Mouse (Mus musculus): ENCODE data around the gene Cyb5r1. TPM values are rescaled to one million over a fixed set of nuclear protein-coding genes. Genes with fewer than 3 reads are reported as not detected.
"Not testable (repeated sequence)": the region's sequence is repeated elsewhere in the genome, so short reads cannot be mapped to it uniquely, and the experiment has no call there.

Cyb5r1 gene
- polyA plus RNA-seq, 1 experiment from 2014 or later, result 67.3 TPM

DNA sequence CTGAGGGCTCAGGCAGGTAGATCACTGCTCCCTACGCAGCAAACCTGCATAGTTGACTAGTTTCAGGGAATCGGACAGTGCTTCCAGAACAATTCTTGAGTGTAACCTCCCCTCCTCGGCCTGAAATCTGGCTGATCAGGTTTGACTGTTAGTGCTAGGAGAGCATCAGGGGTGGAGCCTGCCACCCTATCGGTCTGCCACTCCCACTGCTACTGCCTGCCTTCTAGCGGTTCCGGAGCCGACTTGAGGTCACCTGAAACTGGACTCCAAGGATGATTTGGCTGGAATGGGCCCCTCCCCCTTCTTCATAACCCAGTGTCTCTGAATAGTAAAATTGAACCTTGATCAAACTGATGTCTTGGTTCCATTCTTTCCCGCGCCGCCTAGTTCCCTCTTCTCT lies 27.6 kb downstream of the Cyb5r1 start:
- WGBS (ENCODE audit: missing documents), result 94% methylated on average over 10 of the region's 10 CpGs
- H3K27ac ChIP-seq, result no peak overlapping the region
- peaks cover 51% of the 10 kb centered on the region; the same call in 1 of the 2 replicates for H3K36me3 ChIP-seq (ENCODE audit: inconsistent target)

DNA sequence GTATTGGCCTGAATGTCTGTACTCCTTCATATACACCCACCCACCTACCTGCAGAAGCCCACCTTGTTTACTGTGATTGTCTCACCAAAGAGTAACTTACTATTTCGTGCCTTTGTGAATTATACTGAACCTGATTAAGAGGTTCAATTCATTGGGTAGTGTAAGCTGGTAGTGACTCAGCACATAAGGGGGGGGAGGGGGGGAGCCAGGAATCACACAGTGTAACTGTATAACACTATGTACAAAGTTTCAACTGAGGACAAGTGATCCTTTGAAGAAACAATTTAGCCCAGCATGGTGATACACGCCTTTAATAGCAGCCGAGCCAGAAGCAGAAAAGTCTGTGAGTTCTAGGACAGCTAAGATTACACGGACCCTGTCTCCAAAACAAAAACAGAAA lies 28.1 kb downstream of the Cyb5r1 start:
- 89% methylated on average over 4 of the region's 4 CpGs for WGBS (ENCODE audit: missing documents)
- Histone ChIP-seq H3K4me3 (ENCODE audit: inconsistent target) (no peak overlapping the region), H3K27ac (no peak overlapping the region), H3K79me2 (ENCODE audit: inconsistent target) (peaks cover 3% of the 10 kb centered on the region; the same call in 1 of the 2 replicates), H3K36me3 (ENCODE audit: inconsistent target) (peaks cover 46% of the 10 kb centered on the region; the same call in 1 of the 2 replicates)

More for the DNA sequence above, 27.6 kb downstream of the Cyb5r1 start:
- Histone ChIP-seq H3K79me2 (ENCODE audit: inconsistent target) (peaks cover 8% of the 10 kb centered on the region; the same call in 1 of the 2 replicates), H3K4me3 (ENCODE audit: inconsistent target) (no peak overlapping the region)

DNA sequence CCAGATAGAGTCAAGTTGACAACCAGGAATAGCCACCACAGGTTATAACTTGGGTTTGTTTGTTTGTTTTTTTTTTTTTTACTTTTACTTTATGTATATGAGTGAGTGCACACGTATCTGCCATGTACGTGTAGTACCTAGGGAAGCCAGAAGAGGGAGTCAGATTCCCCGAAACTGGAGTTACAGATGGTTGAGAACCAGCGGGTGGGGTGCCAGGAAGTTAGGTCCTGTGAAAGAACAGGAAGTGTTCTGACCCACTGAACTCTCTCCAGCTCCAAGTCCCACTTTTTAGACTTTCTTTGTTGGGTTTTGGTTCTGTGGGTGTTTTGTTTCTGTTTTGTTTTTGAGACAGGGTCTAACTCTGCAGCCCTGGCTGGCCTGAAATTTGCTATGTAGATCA lies 30.1 kb downstream of the Cyb5r1 start:
- 42% methylated on average over 4 of the region's 4 CpGs for WGBS (ENCODE audit: missing documents)
- H3K79me2 ChIP-seq (ENCODE audit: inconsistent target), result no peaks in the 10 kb centered on the region
- peaks cover 29% of the 10 kb centered on the region; the same call in 1 of the 2 replicates for H3K36me3 ChIP-seq (ENCODE audit: inconsistent target)
- no peak overlapping the region for H3K27ac ChIP-seq
- no peak overlapping the region for H3K4me3 ChIP-seq (ENCODE audit: inconsistent target)

DNA sequence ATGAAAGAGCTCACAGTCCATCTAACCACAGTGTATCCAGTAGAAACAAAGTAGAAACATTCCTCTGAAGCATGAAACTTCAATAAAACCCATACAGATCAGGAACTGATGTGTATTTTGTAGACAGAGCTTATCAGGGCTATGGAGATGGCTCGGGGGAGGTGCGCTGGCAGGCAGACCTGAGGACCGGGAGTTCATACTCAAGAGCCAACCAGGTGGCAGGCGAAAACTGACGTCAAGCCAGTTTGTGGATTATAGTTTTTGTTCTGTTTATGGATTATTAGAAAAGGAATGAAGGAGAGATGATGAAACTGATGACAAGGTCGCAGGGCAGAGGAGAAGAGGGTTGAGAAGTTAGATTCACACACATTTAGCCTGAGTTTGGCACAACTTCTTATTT lies 35.1 kb downstream of the Cyb5r1 start:
- no peaks in the 10 kb centered on the region for H3K79me2 ChIP-seq (ENCODE audit: inconsistent target)
- no peak overlapping the region for H3K4me3 ChIP-seq (ENCODE audit: inconsistent target)
- H3K27ac ChIP-seq, result no peak overlapping the region
- 93% methylated on average over 6 of the region's 6 CpGs for WGBS (ENCODE audit: missing documents)
- H3K36me3 ChIP-seq (ENCODE audit: inconsistent target), result no peaks in the 10 kb centered on the region

DNA sequence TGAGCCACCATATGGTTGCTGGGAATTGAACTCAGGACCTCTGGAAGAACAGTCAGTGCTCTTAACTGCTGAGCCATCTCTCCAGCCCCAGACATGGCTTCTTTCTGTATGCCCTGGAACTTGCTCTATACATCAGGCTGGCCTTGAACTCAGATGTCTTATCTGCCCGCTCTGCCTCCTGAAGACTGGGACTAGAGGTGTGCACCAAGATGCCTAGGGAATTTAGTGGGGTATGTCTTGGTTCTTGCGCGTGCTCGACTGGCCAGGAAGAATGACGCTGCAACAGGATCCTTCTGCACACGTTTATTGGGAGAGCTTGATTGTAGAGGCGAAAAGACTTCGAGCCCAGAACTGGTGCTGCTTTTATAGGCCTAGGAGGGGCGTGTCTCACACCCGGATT lies 36.4 kb downstream of the Cyb5r1 start:
- not testable (repeated sequence) for H3K36me3 ChIP-seq (ENCODE audit: inconsistent target); H3K79me2 ChIP-seq (ENCODE audit: inconsistent target); H3K4me3 ChIP-seq (ENCODE audit: inconsistent target); H3K27ac ChIP-seq
- WGBS (ENCODE audit: missing documents), result 98% methylated on average over 6 of the region's 10 CpGs

DNA sequence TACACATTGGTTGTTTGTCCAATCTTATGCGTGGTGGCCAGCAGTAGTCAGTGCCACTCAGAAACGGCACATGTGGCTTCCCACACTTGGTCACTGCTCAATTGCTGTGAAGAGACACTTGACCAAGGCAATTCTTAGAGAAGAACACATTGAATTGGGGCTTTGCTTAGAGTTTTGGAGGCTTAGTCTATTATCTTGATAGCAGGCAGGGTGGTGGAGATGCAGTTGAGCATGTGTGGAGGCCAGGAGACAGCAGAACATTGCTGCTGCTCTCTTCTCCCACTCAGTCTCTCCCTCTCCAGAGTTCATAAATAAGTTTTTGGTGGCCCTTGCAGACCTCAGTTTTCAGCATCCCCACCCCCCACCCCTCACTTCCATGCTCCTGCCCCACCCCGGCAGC lies 37.0 kb downstream of the Cyb5r1 start:
- 96% methylated on average over 3 of the region's 3 CpGs for WGBS (ENCODE audit: missing documents)
- Histone ChIP-seq H3K79me2 (ENCODE audit: inconsistent target) (no peaks in the 10 kb centered on the region), H3K4me3 (ENCODE audit: inconsistent target) (no peak overlapping the region), H3K27ac (no peak overlapping the region), H3K36me3 (ENCODE audit: inconsistent target) (no peaks in the 10 kb centered on the region)

DNA sequence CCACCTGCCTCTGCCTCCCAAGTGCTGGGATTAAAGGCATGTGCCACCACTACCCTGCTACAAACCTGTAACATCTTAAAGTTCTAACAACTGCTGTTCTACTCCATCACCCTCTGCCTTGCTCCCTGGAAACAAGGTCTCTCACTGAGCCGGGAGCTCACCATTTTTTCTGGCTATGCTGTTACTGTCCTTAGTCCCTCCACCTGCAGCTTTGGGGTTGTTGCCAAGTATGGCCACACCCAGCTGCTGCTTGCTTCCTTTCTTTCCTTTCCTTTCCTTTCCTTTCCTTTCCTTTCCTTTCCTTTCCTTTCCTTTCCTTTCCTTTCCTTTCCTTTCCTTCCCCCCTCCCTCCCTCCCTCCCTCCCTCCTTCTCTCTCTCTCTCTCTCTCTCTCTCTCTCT lies 37.9 kb downstream of the Cyb5r1 start:
- H3K36me3 ChIP-seq (ENCODE audit: inconsistent target), result not testable (repeated sequence)
- 100% methylated on average over 1 of the region's 1 CpGs for WGBS (ENCODE audit: missing documents)

DNA sequence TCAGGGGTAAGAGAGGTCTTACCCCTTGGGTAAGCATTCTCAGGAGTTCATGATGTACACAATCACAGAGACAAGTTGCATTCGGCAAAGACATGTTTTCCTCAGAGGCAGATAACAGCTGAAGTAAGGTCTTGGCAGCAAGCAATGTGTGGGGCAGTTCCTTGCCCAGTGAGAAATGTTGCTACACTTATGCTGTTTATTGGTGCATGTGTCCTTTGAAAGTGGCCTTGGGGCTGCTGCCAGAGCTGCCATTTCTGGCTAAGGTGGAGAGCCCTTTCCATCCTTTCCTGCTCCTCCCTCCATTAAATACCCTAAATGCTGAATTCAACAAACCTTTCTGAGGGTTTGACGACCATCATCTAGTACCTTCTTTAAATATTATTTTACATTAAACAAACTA lies 40.1 kb downstream of the Cyb5r1 start:
- Histone ChIP-seq H3K79me2 (ENCODE audit: inconsistent target) (no peaks in the 10 kb centered on the region), H3K4me3 (ENCODE audit: inconsistent target) (no peak overlapping the region), H3K36me3 (ENCODE audit: inconsistent target) (no peaks in the 10 kb centered on the region), H3K27ac (no peak overlapping the region)
- WGBS (ENCODE audit: missing documents), result 89% methylated on average over 2 of the region's 2 CpGs

More for the DNA sequence above, 37.9 kb downstream of the Cyb5r1 start:
- not testable (repeated sequence) for H3K27ac ChIP-seq; H3K4me3 ChIP-seq (ENCODE audit: inconsistent target); H3K79me2 ChIP-seq (ENCODE audit: inconsistent target)

DNA sequence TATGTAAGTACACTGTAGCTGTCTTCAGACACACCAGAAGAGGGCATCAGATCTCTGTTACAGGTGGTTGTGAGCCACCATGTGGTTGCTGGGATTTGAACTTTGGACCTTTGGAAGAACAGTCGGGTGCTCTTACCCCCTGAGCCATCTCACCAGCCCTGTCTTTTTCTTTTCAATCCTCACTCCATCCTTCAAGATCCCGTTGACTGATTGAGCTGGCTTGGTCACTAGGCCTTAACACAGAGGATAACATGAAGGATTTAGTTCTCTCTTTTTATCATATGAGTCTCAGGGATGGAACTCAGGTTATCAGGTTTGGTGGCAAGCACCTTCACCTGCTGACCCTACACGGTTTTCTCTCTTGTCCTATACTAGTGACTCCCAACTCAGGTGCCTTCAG lies 43.2 kb downstream of the Cyb5r1 start:
- not testable (repeated sequence) for H3K4me3 ChIP-seq (ENCODE audit: inconsistent target); H3K36me3 ChIP-seq (ENCODE audit: inconsistent target); H3K79me2 ChIP-seq (ENCODE audit: inconsistent target); H3K27ac ChIP-seq
- WGBS (ENCODE audit: missing documents), result 94% methylated on average over 3 of the region's 3 CpGs

DNA sequence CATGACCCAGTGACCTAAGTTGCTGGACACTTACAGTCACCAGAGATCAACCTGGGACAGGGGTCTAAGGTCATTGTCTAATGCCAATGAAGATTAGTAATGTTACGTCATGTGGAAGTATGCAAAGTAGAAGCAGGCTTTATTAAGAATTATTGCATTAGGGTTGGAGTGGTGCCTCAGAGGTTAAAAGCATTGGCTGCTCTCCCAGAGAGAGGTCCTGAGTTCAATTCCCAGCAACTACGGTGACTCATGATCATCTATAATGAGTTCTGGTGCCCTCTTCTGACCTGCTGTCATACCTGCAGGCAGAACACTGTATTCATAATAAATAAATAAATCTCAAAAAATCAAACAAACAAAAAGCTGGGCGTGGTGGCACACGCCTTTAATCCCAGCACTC lies 44.8 kb downstream of the Cyb5r1 start:
- Histone ChIP-seq H3K36me3 (ENCODE audit: inconsistent target) (no peaks in the 10 kb centered on the region), H3K4me3 (ENCODE audit: inconsistent target) (no peak overlapping the region), H3K79me2 (ENCODE audit: inconsistent target) (no peaks in the 10 kb centered on the region), H3K27ac (no peak overlapping the region)
- 88% methylated on average over 2 of the region's 4 CpGs for WGBS (ENCODE audit: missing documents)

DNA sequence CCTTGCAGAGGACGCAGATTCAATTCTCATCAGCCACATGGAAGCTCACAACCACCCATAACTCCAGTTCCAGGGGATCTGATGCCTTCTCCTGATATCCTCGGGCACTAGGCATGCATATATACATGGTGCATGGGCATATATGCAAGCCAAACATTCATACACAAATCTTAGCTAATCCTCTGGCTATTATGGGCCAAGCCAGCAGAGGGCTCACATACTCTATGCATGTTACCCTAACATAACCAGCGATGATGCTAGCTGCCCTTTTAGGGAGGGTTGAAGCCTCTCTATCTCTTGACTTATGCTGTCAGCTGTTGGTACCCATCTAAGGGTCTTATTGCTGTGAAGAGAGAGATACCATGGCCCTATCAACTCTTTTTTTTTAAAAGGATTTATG lies 45.6 kb downstream of the Cyb5r1 start:
- Histone ChIP-seq H3K36me3 (ENCODE audit: inconsistent target) (no peaks in the 10 kb centered on the region), H3K27ac (no peak overlapping the region), H3K79me2 (ENCODE audit: inconsistent target) (no peaks in the 10 kb centered on the region), H3K4me3 (ENCODE audit: inconsistent target) (no peak overlapping the region)
- WGBS (ENCODE audit: missing documents), result 35% methylated on average over 3 of the region's 3 CpGs

DNA sequence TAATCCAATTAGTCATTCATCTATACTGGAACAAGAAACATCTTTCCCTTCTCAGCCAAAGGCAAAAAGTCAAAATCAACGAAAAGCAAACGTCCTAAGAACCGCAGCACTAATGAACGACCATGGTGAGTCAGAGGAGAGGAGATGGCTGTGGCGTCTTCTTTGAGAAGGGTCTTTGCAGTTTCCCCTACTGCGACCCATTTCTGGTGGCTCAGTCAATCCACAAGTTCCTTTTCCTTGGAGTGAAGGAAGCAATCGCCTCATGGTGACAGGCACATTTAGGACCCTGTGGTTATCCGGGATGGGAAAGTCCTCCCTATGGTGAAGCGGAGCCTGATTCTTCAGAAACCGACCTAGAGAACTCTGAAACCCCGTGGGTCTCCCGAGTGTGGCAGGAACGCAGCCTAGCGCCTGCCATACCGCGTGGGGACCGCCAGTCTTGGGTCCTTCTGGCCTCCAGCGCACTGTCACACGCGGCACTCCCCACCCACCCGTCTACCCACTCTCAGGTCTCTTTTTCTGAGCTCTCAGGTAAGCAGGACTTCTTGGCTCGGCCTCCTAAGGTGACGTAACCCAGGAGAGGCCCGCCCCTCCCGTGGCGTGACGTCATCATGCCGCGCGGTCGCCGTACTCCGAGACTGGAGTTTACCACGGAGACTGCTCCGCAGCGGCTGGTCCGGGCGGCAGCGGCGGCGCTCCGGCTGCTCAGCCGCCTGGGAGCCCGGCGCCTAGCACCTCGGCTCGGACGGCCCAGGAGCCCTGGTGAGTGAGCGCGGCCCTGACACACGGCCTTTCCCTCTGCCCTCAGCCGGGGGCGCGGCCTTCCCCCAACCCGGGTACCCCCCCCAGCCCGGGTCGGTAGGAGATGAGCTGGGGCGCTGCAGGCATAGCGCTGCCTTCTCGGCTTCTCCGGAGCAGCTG lies 49.8 kb downstream of the Cyb5r1 start, which contains the start of gene Klhl12:
TSS of gene Klhl12 (plus strand) at position 628 of the 921 bp plus-strand sequence.
- Histone ChIP-seq H3K36me3 (ENCODE audit: inconsistent target) (no peaks in the 10 kb centered on the region), H3K79me2 (ENCODE audit: inconsistent target) (no peaks in the 10 kb centered on the region), H3K27ac (no peak within 1 kb of the TSS), H3K4me3 (ENCODE audit: inconsistent target) (peak within 1 kb of the TSS; percentile 45)
- WGBS (ENCODE audit: missing documents), result 1% methylated on average over 54 of the region's 61 CpGs

DNA sequence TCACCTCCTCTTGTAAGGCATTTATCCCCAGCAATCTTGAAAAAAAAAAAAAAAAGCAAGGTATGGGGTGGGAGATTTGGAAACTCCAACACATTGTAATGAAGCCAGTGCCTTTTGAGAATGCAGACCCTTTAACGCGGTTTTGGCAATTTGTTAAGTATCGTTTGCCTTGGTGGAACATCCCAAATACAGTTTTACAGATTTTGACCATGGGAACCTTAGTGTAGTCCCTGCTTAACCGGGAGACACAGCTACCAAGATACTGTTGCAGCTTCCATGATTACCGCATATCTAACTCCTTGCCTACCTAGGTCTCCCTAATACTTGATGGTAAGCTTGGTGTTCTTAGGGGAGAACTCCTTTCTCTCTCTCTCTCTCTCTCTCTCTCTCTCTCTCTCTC lies 50.7 kb downstream of the Cyb5r1 start:
- Histone ChIP-seq H3K27ac (no peak overlapping the region), H3K4me3 (ENCODE audit: inconsistent target) (peak overlapping the region; percentile 45), H3K36me3 (ENCODE audit: inconsistent target) (no peaks in the 10 kb centered on the region), H3K79me2 (ENCODE audit: inconsistent target) (no peaks in the 10 kb centered on the region)
- WGBS (ENCODE audit: missing documents), result 37% methylated on average over 5 of the region's 5 CpGs

DNA sequence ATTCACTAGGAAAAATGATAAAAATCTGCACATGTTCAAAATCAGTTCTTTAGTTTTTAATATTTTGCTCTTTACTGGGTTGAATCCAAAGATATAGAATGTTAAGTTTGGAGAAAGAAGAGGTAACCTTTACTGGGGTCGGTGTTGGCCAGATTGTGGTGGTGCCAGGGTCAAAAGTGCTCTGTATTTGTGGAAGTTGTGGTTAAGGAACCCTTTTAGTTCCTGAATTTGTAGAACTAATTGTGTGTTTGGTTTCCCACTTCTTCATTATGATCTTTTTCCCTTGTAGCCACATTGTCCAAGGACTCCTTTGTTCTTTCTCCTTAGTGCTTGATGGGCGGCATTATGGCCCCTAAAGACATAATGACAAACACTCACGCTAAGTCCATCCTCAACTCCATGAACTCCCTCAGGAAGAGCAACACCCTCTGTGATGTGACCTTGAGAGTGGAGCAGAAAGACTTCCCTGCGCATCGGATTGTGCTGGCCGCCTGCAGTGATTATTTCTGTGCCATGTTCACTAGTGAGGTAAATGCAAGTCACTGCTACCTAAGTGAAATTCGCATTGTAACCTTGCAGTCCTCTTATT lies 52.9 kb downstream of the Cyb5r1 start:
- WGBS (ENCODE audit: missing documents), result 62% methylated on average over 7 of the region's 7 CpGs
- Histone ChIP-seq H3K36me3 (ENCODE audit: inconsistent target) (no peaks in the 10 kb centered on the region), H3K4me3 (ENCODE audit: inconsistent target) (no peak overlapping the region), H3K27ac (no peak overlapping the region), H3K79me2 (ENCODE audit: inconsistent target) (no peaks in the 10 kb centered on the region)
